ENCODE assay signal across 9 mouse cellular contexts in genomic region chr17:84384661-84385060, GRCm38 (mm10).
A peak's percentile ranks its signal among the peaks of the same experiment; 100 is the strongest.
DNase-seq lines count a peak whose midpoint lies in the region; ATAC-seq and TF ChIP-seq lines count a peak whose summit lies in the region.
"Had no signal": no experiment of that assay in that cellular context is flagged by ENCODE, and none has a peak within 500 bp of the region (broad histone marks: within the 10 kb centered on the region; RNA-seq: fewer than 3 reads in every experiment).

No protein-coding gene starts in this region.

- no peak for TF ChIP-seq POLR2A in lung, adult 2 months (IDR thresholded peaks at IDR 0.05; ENCODE audit: borderline replicate concordance, extremely low read depth, low read depth, low read length)

- H3K36me3 ChIP-seq in forebrain, postnatal 0 days (ENCODE audit: insufficient read depth) = peaks cover 4% of the 10 kb centered on the region
- H3K36me3 ChIP-seq in forebrain, embryonic 12.5 days (replicated peaks) = peaks cover 24% of the 10 kb centered on the region

- no peaks in the 10 kb centered on the region for H3K27me3 ChIP-seq in forebrain, postnatal 0 days (ENCODE audit: insufficient read depth, low read length)
- H3K27me3 ChIP-seq in forebrain, embryonic 12.5 days = no peaks in the 10 kb centered on the region
- H3K27me3 ChIP-seq in Patski = no peaks in the 10 kb centered on the region
- H3K27me3 ChIP-seq: megakaryocyte, embryonic 14.5 days had no signal

- POLR2A ChIA-PET in Patski (lab: Charles Lee) = no interaction called here

- H3K4me3 ChIP-seq in forebrain, postnatal 0 days (ENCODE audit: low read depth, low read length) = no peak overlapping the region
- H3K4me3 ChIP-seq in forebrain, embryonic 12.5 days (replicated peaks) = no peak overlapping the region
- H3K4me3 ChIP-seq in lung, adult 2 months (replicated peaks; ENCODE audit: extremely low read depth, low read depth, low read length) = no peak overlapping the region
- H3K4me3 ChIP-seq: megakaryocyte, embryonic 14.5 days had no signal

- H3K9me3 ChIP-seq in forebrain, postnatal 0 days (ENCODE audit: low read length) = no peaks in the 10 kb centered on the region
- no peaks in the 10 kb centered on the region for H3K9me3 ChIP-seq in forebrain, embryonic 12.5 days

- no peak overlapping the region for H3K27ac ChIP-seq in forebrain, postnatal 0 days (ENCODE audit: low read depth, low read length)
- no peak overlapping the region for H3K27ac ChIP-seq in forebrain, embryonic 12.5 days

- DNase-seq in forebrain, postnatal 0 days = no peak
- no peak for DNase-seq in lung, adult 2 months
- no peak for DNase-seq in lung, postnatal 14 days
- DNase-seq in Patski (ENCODE audit: low read depth, low spot score) = no peak
- DNase-seq in retina, postnatal 1 day = peak; percentile 22
- no peak for DNase-seq in adrenal gland, adult (ENCODE audit: inconsistent age in 2 of 2, low spot score in 1 of 2)
- DNase-seq in right cerebral cortex, adult 2 months (ENCODE audit: low spot score in 2 of 2) = no peak

- no peak for ATAC-seq in forebrain, postnatal 0 days
- no peak for ATAC-seq in forebrain, embryonic 12.5 days (ENCODE audit: low FRiP score)
- ATAC-seq in Patski = no peak

- in situ Hi-C loops in Patski (cut with MboI; ENCODE audit: low pct_unique_long_range_greater_than_20kb) = loop anchor here (5.0 to 10.0 kb wide), 4 partner anchors 187 to 480 kb away; no protein-coding TSS in a partner anchor

- H3K9ac ChIP-seq in forebrain, postnatal 0 days = no peak overlapping the region
- H3K9ac ChIP-seq in forebrain, embryonic 12.5 days = no peak overlapping the region

- peak; percentile 57 for TF ChIP-seq CTCF in forebrain, postnatal 0 days (IDR thresholded peaks at IDR 0.05; ENCODE audit: low read depth)
- peak; percentile 23; the same call in 1 of the 2 replicates for TF ChIP-seq CTCF in lung, adult 2 months (IDR thresholded peaks at IDR 0.05; ENCODE audit: insufficient read depth, low read length)
- TF ChIP-seq CTCF in Patski (IDR thresholded peaks at IDR 0.05) = peak; percentile 67

- no peaks in the 10 kb centered on the region for H3K4me1 ChIP-seq in forebrain, postnatal 0 days (ENCODE audit: insufficient read depth)
- no peaks in the 10 kb centered on the region for H3K4me1 ChIP-seq in forebrain, embryonic 12.5 days
- H3K4me1 ChIP-seq in lung, adult 2 months (ENCODE audit: control insufficient read depth, insufficient read depth, low read length) = no peaks in the 10 kb centered on the region

- CTCF ChIA-PET in Patski (lab: Charles Lee) = interaction anchor here (0.7 to 1.5 kb wide), 4 partner anchors 16 to 273 kb away, joined by 3 to 5 read pairs (median 3); no protein-coding TSS in a partner anchor

- no peak overlapping the region for H3K4me2 ChIP-seq in forebrain, postnatal 0 days (ENCODE audit: low read depth)
- H3K4me2 ChIP-seq in forebrain, embryonic 12.5 days = no peak overlapping the region
